Mouse (Mus musculus): ENCODE results near the gene Ppp3ca. TPM values are rescaled to one million over a fixed set of nuclear protein-coding genes. Genes with fewer than 3 reads are reported as not detected.

The Ppp3ca gene
- polyA plus RNA-seq, 1 experiment from 2014 or later: 53.9 TPM

DNA sequence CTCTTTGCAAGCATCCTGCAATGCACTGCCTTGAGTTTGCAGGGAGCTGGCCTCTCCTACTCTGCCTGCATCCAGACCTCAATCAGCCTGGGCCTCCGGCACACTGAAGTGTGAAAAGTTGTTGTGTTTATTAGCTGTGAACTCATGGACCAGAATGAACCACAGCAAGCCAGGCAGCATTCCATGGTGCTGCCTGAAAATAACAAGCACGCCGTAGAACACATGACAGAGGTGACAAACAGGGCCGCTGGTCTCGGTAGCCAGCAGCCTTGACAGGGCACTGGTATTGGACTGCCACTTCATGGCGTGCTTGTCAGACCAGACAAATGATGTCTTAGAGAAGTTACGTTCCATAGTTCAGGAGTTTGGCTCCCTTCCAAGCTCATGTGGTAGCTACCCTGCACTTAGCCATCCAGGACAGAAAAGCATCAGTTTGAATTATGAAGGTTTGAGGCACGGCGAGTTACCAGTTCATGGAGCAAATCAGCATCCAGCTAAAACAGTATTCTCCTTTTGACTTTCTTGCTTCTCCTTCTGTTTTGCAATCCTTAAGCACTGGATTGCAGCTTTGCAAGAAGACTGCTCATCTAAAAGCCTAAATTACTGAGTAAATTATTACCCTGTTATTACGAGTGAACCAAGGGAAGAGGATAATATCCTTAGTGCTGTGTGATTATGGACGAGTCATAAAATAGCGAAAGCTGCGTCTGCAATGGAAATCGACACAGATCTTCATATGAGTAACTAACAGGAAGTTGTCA, 202.0 kb downstream of the Ppp3ca start:
- Histone ChIP-seq H3K27me3 (ENCODE audit: insufficient read depth, poor library complexity, severe bottlenecking) (no peaks in the 10 kb centered on the region), H3K9me3 (no peaks in the 10 kb centered on the region), H3K36me3 (no peaks in the 10 kb centered on the region), H3K4me3 (no peak overlapping the region), H3K27ac (no peak overlapping the region; the same call in 1 of the 2 replicates), H3K4me1 (peaks cover 11% of the 10 kb centered on the region)
- 65% methylated on average over 14 of the region's 14 CpGs for WGBS
- DNase-seq (ENCODE audit: low spot score): no peak

DNA sequence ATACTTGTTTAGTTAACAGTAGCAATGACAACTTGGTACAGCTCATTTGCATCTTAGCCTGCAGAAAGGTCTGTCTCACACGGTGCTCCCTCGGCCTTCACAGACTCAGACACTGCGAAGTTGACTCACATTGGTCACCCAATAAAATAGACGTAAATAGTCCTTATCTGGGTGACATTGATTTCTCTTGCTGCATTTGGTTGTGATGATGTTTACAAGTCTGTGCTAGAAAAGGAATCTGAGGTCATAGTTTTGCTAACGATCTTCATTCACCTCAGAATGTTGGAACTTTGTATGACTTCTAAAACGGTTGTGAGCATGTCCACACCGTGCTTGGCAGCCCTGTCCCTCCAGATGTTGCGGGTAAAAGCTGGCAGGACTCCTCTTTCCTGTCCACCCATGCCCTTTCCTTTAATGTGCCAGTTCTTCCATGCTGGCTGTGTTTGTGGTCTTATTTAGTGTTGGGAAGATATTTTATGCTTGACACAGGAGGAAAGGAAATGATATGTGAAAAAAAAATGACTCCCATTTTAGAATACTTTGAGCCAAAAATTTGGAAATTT, 202.7 kb downstream of the Ppp3ca start:
- H3K27me3 ChIP-seq (ENCODE audit: insufficient read depth, poor library complexity, severe bottlenecking): no peaks in the 10 kb centered on the region
- H3K4me1 ChIP-seq: peaks cover 11% of the 10 kb centered on the region
- 84% methylated on average over 8 of the region's 8 CpGs for WGBS
- H3K36me3 ChIP-seq: peaks cover 2% of the 10 kb centered on the region; the same call in 1 of the 2 replicates
- no peak for DNase-seq (ENCODE audit: low spot score)
- H3K27ac ChIP-seq: no peak overlapping the region
- H3K9me3 ChIP-seq: no peaks in the 10 kb centered on the region
- no peak overlapping the region for H3K4me3 ChIP-seq

DNA sequence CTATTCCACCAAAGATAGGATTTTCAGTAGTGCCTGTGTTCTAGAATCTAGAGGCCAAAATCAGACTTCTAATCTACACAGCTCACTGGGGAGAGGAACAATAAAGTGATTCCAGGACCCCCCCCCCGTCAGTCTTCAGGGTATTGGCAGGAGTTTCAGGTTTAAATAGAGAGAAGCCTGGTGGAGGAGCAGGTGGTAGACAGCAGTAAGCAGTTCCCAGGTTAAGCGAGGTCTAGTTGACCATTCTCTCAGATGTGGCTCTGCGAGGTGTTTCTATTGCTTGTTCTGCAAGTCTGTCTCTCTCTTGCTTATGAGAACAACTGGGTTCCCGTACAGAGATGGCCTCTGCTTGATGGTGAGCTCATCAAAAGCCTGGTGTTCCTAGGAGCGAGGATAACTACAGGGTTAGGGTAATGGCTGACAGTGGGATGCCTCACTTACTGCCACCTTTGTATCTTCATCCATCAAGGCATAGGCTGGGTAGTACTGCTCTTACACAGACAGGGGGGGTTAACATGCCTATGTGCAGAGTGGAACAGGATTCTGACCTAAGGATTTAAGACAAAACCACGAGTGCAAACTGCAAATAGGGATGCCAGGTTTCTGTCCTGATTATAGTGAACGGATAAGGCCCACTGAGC, 204.0 kb downstream of the Ppp3ca start:
- Histone ChIP-seq H3K4me1 (peaks cover 11% of the 10 kb centered on the region), H3K9me3 (no peaks in the 10 kb centered on the region), H3K27me3 (ENCODE audit: insufficient read depth, poor library complexity, severe bottlenecking) (no peaks in the 10 kb centered on the region), H3K4me3 (no peak overlapping the region), H3K36me3 (peaks cover 3% of the 10 kb centered on the region; the same call in 1 of the 2 replicates), H3K27ac (no peak overlapping the region)
- no peak for DNase-seq (ENCODE audit: low spot score)
- 84% methylated on average over 7 of the region's 7 CpGs for WGBS

DNA sequence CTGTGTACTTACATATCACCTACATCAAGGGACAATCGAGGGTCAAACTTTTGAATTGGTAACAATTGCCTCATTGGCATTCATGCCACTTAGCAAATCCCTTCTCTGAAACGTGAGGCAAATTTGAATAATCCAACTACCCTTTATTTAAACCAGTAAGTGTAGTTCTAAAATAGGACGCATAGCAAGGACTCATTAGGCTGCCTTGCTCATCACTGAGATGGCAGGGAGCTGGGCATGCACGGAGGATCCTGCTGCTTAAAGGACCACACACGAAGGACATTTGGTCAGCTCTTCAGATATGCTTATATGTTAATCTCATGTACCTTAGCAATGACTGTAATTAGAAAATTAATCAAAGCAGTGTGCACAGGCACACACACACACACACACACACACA, 204.6 kb downstream of the Ppp3ca start:
- peaks cover 3% of the 10 kb centered on the region; the same call in 1 of the 2 replicates for H3K36me3 ChIP-seq
- no peak overlapping the region for H3K27ac ChIP-seq
- no peak for DNase-seq (ENCODE audit: low spot score)
- no peak overlapping the region for H3K4me3 ChIP-seq
- no peaks in the 10 kb centered on the region for H3K27me3 ChIP-seq (ENCODE audit: insufficient read depth, poor library complexity, severe bottlenecking)
- H3K9me3 ChIP-seq: no peaks in the 10 kb centered on the region
- H3K4me1 ChIP-seq: peaks cover 11% of the 10 kb centered on the region
- 73% methylated on average over 5 of the region's 5 CpGs for WGBS

DNA sequence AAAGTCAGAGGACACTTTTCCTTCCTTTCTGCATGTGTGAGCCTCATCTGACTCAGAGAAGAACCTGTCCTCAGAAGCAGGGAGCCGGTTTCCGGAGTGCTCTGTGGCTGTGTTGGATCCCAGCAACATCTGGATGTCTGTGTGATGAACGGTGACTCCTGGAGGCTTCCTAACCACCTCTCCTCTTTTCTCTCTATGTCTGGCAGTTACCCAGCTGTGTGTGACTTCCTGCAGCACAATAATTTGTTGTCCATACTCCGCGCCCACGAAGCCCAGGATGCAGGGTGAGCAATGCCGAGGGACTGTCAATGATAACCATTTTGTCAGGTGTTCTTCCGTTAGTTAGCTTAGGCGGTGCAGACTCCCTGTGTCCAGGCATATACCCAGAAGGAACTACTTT, 217.8 kb downstream of the Ppp3ca start:
- H3K36me3 ChIP-seq: peaks cover 3% of the 10 kb centered on the region; the same call in 1 of the 2 replicates
- whole genome bisulfite sequencing: 89% methylated on average over 9 of the region's 9 CpGs

DNA sequence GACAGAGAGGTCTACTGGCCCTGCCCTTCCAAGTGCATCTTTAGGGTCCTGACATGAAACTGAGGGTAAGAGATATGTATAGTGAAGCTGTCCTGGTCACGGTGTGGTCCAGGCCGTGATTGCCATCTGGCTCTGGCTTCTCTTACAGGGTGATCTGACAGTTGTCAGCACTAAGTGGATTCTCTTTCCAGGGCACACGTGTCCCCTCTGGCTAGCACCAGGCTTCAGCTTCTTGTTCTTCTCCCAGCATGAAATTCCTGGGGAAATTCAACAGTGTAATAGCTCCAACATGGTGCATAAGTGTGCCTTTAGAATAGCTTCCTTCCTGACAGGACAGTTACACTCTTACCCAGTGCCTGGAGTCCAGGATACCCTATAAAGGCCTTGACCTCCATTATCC, 222.2 kb downstream of the Ppp3ca start:
- Histone ChIP-seq H3K4me3 (no peak overlapping the region), H3K27ac (no peak overlapping the region), H3K9me3 (no peaks in the 10 kb centered on the region), H3K27me3 (ENCODE audit: insufficient read depth, poor library complexity, severe bottlenecking) (no peaks in the 10 kb centered on the region), H3K4me1 (peaks cover 4% of the 10 kb centered on the region; the same call in 1 of the 2 replicates), H3K36me3 (peaks cover 14% of the 10 kb centered on the region)
- no peak for DNase-seq (ENCODE audit: low spot score)
- WGBS: 55% methylated on average over 3 of the region's 3 CpGs

More for the DNA sequence above, 217.8 kb downstream of the Ppp3ca start:
- H3K27me3 ChIP-seq (ENCODE audit: insufficient read depth, poor library complexity, severe bottlenecking): no peaks in the 10 kb centered on the region
- no peak overlapping the region for H3K27ac ChIP-seq
- no peak overlapping the region for H3K4me3 ChIP-seq
- peaks cover 4% of the 10 kb centered on the region; the same call in 1 of the 2 replicates for H3K4me1 ChIP-seq
- no peaks in the 10 kb centered on the region for H3K9me3 ChIP-seq
- DNase-seq (ENCODE audit: low spot score): no peak

DNA sequence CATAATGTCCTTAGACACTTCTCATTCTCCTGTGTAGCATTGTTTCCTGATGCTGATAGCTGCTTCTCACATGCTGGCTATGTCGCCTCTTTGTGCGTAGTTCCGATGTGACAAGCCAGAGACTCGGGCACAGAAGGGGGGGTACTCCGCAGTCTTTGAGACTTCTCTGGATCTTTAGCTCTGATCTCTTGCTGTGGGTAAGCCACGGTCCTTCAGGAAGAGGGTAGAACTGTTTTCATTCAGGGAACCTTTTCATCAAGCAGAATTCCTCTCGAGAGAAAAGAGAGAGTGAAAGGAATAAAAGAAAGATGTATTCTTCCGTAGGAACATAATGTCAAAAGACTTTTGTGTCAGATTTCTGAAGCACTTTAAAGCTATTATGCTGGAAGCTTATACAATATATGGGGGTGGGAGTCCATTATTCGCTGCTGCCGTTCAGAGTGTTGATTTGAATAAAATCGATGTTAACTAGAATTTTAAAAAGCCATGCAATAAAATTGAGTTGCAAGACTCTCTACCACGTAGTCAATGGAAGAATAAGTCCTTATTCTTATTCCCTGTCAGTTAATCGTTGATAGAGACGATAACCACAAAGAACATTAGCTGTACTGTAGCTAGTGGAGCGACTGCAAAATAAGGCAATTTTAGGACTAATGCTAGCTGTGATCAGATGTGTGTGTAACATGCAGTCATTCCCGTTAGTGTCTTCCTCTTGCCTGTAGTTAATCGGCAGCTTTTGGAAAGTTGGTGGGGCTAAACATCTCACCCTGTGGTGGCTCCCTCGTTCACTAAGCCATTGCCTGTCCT, 223.9 kb downstream of the Ppp3ca start:
- no peak for DNase-seq (ENCODE audit: low spot score)
- Histone ChIP-seq H3K4me3 (no peak overlapping the region), H3K36me3 (peaks cover 14% of the 10 kb centered on the region), H3K9me3 (no peaks in the 10 kb centered on the region), H3K27ac (no peak overlapping the region), H3K27me3 (ENCODE audit: insufficient read depth, poor library complexity, severe bottlenecking) (no peaks in the 10 kb centered on the region), H3K4me1 (peaks cover 4% of the 10 kb centered on the region; the same call in 1 of the 2 replicates)
- 84% methylated on average over 18 of the region's 18 CpGs for WGBS

DNA sequence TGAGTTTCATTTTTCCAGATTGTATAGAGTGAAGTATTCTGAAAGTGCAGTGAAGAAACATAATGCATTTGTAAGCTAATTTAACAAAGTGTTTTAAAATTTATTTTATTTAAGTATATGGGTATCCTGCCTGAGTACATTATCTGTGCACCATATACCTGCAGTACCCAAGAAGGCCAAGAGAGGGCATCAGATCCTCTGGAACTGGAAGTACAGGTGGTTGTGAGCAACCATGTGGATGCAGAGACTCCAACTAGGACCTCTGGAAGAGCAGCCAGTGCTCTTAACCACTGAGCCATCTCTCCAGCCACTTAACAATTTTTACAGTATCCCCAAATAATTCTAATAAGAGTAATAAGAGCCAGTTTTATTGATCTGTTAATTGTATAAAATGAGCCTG, 225.6 kb downstream of the Ppp3ca start:
- Histone ChIP-seq H3K9me3 (no peaks in the 10 kb centered on the region), H3K4me3 (no peak overlapping the region), H3K4me1 (peaks cover 4% of the 10 kb centered on the region; the same call in 1 of the 2 replicates), H3K27ac (no peak overlapping the region), H3K36me3 (peaks cover 14% of the 10 kb centered on the region), H3K27me3 (ENCODE audit: insufficient read depth, poor library complexity, severe bottlenecking) (no peaks in the 10 kb centered on the region)
- no peak for DNase-seq (ENCODE audit: low spot score)

DNA sequence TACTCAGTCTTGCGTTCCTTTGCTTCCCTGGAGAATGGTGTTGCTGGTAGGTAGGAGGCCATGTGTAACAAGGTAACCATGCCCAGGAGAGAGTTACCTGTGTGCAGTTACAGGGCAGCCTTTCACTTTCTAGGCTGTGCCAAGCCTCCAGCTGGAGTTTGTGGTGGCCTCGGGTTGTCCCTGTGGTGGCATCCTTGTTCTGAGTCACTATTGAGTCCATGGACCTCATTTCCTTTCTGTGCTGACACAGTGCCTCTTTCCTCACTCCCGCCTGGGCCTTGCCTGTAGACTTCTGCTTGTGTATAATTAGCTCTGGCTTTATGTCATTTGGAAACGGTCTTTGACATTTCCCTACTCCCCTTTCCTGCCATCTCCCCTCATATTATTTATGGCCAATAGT, 226.4 kb downstream of the Ppp3ca start:
- DNase-seq (ENCODE audit: low spot score): no peak
- 89% methylated on average over 4 of the region's 4 CpGs for WGBS
- H3K9me3 ChIP-seq: no peaks in the 10 kb centered on the region

DNA sequence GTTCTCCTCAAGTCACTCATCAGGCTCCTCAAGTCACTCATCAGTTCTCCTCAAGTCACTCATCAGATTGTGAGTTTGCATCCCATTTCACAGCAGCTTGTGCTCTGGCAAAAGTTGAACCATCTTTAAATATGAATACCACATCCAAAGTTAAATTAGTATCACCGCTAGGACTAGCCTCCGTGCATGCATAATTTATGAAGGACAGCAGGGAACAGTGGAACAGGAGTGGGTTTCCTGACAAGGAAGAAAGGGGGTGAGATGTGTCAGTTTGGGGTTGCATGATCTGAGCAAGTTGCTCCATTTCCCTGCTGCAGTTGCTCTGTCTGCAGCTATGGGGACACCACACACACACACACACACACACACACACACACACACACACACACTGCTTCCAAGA, 229.8 kb downstream of the Ppp3ca start:
- 85% methylated on average over 2 of the region's 2 CpGs for WGBS
- H3K27ac ChIP-seq: no peak overlapping the region
- H3K9me3 ChIP-seq: no peaks in the 10 kb centered on the region

More for the DNA sequence above, 226.4 kb downstream of the Ppp3ca start:
- H3K36me3 ChIP-seq: peaks cover 14% of the 10 kb centered on the region
- no peak overlapping the region for H3K4me3 ChIP-seq
- H3K27me3 ChIP-seq (ENCODE audit: insufficient read depth, poor library complexity, severe bottlenecking): no peaks in the 10 kb centered on the region
- peaks cover 4% of the 10 kb centered on the region; the same call in 1 of the 2 replicates for H3K4me1 ChIP-seq
- H3K27ac ChIP-seq: no peak overlapping the region

DNA sequence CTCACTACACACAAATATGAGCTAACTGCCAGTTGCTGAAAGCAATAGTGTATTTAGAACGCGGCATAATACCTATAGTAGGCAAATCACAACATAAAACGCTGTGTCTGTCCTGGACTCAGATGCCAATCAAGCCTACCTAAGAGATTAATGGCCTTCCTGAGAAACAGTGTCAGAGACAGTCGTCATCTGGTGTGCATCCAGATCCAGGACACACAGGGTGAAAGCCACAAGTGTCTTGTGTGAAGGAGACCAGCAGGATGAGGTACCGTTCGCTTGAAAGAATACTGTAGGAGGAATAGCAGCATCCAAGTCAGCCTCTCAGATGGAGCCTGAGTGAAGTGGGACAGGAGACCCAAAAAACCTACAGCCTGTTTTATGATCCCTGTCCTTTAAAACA, 231.1 kb downstream of the Ppp3ca start:
- Histone ChIP-seq H3K36me3 (peaks cover 13% of the 10 kb centered on the region), H3K27ac (no peak overlapping the region), H3K27me3 (ENCODE audit: insufficient read depth, poor library complexity, severe bottlenecking) (no peaks in the 10 kb centered on the region), H3K4me1 (no peaks in the 10 kb centered on the region), H3K4me3 (no peak overlapping the region), H3K9me3 (no peaks in the 10 kb centered on the region)
- 85% methylated on average over 6 of the region's 6 CpGs for WGBS
- DNase-seq (ENCODE audit: low spot score): no peak

More for the DNA sequence above, 229.8 kb downstream of the Ppp3ca start:
- Histone ChIP-seq H3K4me3 (no peak overlapping the region), H3K4me1 (no peaks in the 10 kb centered on the region), H3K36me3 (peaks cover 23% of the 10 kb centered on the region), H3K27me3 (ENCODE audit: insufficient read depth, poor library complexity, severe bottlenecking) (no peaks in the 10 kb centered on the region)
- DNase-seq (ENCODE audit: low spot score): no peak

DNA sequence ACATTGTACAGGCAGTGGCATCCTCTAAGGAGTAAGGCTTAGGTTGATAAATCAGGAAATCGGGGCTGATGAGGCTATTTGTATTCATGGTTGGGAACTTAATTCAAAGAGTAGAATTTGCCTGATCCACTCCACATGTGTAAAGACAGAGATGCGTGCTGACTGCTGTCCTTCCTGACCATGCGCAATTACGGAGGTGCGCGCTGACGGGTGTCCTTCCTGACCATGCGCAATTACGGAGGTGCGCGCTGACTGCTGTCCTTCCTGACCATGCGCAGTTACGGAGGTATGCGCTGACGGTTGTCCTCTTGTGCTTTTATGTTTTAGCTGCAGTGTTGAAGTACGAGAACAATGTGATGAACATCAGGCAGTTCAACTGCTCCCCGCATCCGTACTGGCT, 232.9 kb downstream of the Ppp3ca start:
- Histone ChIP-seq H3K9me3 (no peaks in the 10 kb centered on the region), H3K4me1 (no peaks in the 10 kb centered on the region), H3K27ac (no peak overlapping the region), H3K36me3 (peaks cover 9% of the 10 kb centered on the region; the same call in 1 of the 2 replicates), H3K27me3 (ENCODE audit: insufficient read depth, poor library complexity, severe bottlenecking) (no peaks in the 10 kb centered on the region), H3K4me3 (no peak overlapping the region)
- DNase-seq (ENCODE audit: low spot score): no peak
- 95% methylated on average over 18 of the region's 18 CpGs for WGBS
